Mouse (Mus musculus) myocyte (in vitro differentiated cells): ENCODE measurements at regions not wholly inside any gene's neighbourhood (a gene's known extent, or its start where the extent isn't known, plus 50 kb on each side); places are given as distances from the start of the nearest gene placed in this dataset.

Experiments used
- E2F4 ChIP-seq: IDR thresholded peaks from one replicate; pipeline ENCODE4 v1.6.1; 2011; ENCODE audit warnings: mild to moderate bottlenecking, control low read depth, moderate library complexity; ENCODE audit not compliant: insufficient read depth
- MAX ChIP-seq: IDR thresholded peaks from one replicate; pipeline ENCODE4 v1.6.1; 2011; ENCODE audit warnings: low read depth, mild to moderate bottlenecking, control low read depth
- POLR2A ChIP-seq: IDR thresholded peaks from one replicate; pipeline ENCODE4 v1.6.1; 2011; ENCODE audit warnings: low read depth, mild to moderate bottlenecking, control low read depth, moderate library complexity; ENCODE audit not compliant: insufficient read length
- POLR2AphosphoS2 ChIP-seq: IDR thresholded peaks from one replicate; pipeline ENCODE4 v1.6.1; 2011; ENCODE audit warnings: low read depth, control low read depth; ENCODE audit not compliant: insufficient read length
- TCF12 ChIP-seq: IDR thresholded peaks from one replicate; pipeline ENCODE4 v1.6.1; 2011; ENCODE audit warnings: mild to moderate bottlenecking, control low read depth; ENCODE audit not compliant: poor library complexity, insufficient read depth, severe bottlenecking

DNA sequence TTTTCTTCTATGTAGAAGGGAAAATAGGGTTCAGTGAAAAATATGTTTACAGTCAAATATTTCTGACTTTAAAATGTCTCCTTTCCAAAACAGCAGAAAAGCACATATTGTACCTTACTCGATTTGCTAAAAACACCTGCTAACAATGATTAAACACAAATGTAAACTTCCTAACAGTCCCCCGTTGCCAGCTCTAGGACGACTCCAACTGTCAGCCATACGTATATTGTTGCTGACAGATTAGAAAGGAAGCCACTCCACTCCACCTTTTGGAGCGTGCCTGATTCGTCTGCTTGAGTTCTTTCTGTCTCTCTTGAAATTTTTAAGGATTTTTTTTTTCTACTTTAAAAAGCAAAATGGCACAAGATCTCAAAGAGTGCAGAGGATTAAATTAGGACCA, 105.8 kb downstream of the Rab11fip2 start:
- TF ChIP-seq POLR2AphosphoS2: no peak
- no peak for TF ChIP-seq POLR2A
- no peak for TF ChIP-seq TCF12
- TF ChIP-seq MAX: no peak
- TF ChIP-seq E2F4: no peak
